Mouse (Mus musculus): Measurements from ENCODE around the gene Bud31. TPM values are rescaled to one million over a fixed set of nuclear protein-coding genes. Genes with fewer than 3 reads are reported as not detected.

The Bud31 gene
- total and polyA plus RNA-seq, 3 experiments = 155 to 282 (median 211) TPM

GRCm38 (mm10) chr5:145164710-145165109, 24.5 kb downstream of the Bud31 start:
- Histone ChIP-seq H3K79me2 (replicated peaks; ENCODE audit: control insufficient read depth, extremely low read depth, insufficient read depth, poor library complexity, severe bottlenecking) (peaks cover 34% of the 10 kb centered on the region), H3K4me1 (ENCODE audit: control insufficient read depth in 1 of 2, insufficient read depth in 2 of 2) (peaks cover 4 to 16% of the 10 kb centered on the region in 2 experiments), H3K4me2 (ENCODE audit: insufficient read depth, low read depth, poor library complexity, severe bottlenecking) (no peak overlapping the region), H3K27ac (ENCODE audit: insufficient read depth, low read depth) (no peak overlapping the region), H3K9me3 (replicated peaks; ENCODE audit: low read length) (no peaks in the 10 kb centered on the region), H3K9ac (ENCODE audit: insufficient read depth, low read depth) (no peak overlapping the region), H3K36me3 (replicated peaks in 1 of 2; ENCODE audit: control insufficient read depth in 1 of 2, insufficient read depth in 1 of 2, low read length in 1 of 2) (peaks cover 41 to 56% of the 10 kb centered on the region in 2 experiments), H3K27me3 (replicated peaks) (no peaks in the 10 kb centered on the region), H3K4me3 (replicated peaks in 1 of 3; ENCODE audit: low read depth in 2 of 3, low read length in 2 of 3, poor library complexity in 1 of 3) (no peak overlapping the region)
- dilution Hi-C loops (cut with MboI; ENCODE audit: extremely low pct_ligation_motif_present, extremely low pct_unique_long_range_greater_than_20kb, low sequenced_read_pairs) (no loop called here), in situ Hi-C loops (cut with MboI; ENCODE audit: low pct_ligation_motif_present, low pct_unique_long_range_greater_than_20kb, low sequenced_read_pairs) (no loop called here)
- no peak for DNase-seq (ENCODE audit: extremely low read depth)
- TF ChIP-seq ZNF384 (IDR thresholded peaks at IDR 0.05; ENCODE audit: low read depth, low read length) (no peak), JUND (conservative IDR thresholded peaks at IDR 0.05; ENCODE audit: low read depth, low read length) (no peak), NELFE (IDR thresholded peaks at IDR 0.05; ENCODE audit: low read depth, low read length) (no peak), KAT2A (IDR thresholded peaks at IDR 0.05; ENCODE audit: insufficient replicate concordance, low read length) (no peak), ZC3H11A (IDR thresholded peaks at IDR 0.05; ENCODE audit: low read depth, low read length) (no peak), SMC3 (IDR thresholded peaks at IDR 0.05; ENCODE audit: low read depth, low read length) (no peak), EP300 (IDR thresholded peaks at IDR 0.05; ENCODE audit: low read length) (no peak), MEF2A (IDR thresholded peaks at IDR 0.05; ENCODE audit: borderline replicate concordance, low read depth, low read length) (no peak), USF2 (conservative IDR thresholded peaks at IDR 0.05; ENCODE audit: low read depth, low read length) (no peak), IRF4 (IDR thresholded peaks at IDR 0.05; ENCODE audit: low read depth, low read length) (no peak)

GRCm38 (mm10) chr5:145165184-145165583, 25.0 kb downstream of the Bud31 start:
- Histone ChIP-seq H3K4me2 (ENCODE audit: insufficient read depth, low read depth, poor library complexity, severe bottlenecking) (no peak overlapping the region), H3K9ac (ENCODE audit: insufficient read depth, low read depth) (no peak overlapping the region), H3K27ac (ENCODE audit: insufficient read depth, low read depth) (no peak overlapping the region), H3K4me1 (ENCODE audit: control insufficient read depth in 1 of 2, insufficient read depth in 2 of 2) (peaks cover 4 to 19% of the 10 kb centered on the region in 2 experiments), H3K36me3 (replicated peaks in 1 of 2; ENCODE audit: control insufficient read depth in 1 of 2, insufficient read depth in 1 of 2, low read length in 1 of 2) (peaks cover 36 to 54% of the 10 kb centered on the region in 2 experiments), H3K27me3 (replicated peaks) (no peaks in the 10 kb centered on the region), H3K9me3 (replicated peaks; ENCODE audit: low read length) (no peaks in the 10 kb centered on the region), H3K79me2 (replicated peaks; ENCODE audit: control insufficient read depth, extremely low read depth, insufficient read depth, poor library complexity, severe bottlenecking) (peaks cover 37% of the 10 kb centered on the region), H3K4me3 (replicated peaks in 1 of 3; ENCODE audit: low read depth in 2 of 3, low read length in 2 of 3, poor library complexity in 1 of 3) (no peak overlapping the region)
- TF ChIP-seq SIN3A (IDR thresholded peaks at IDR 0.05; ENCODE audit: low read length) = no peak
- TF ChIP-seq TCF12 (IDR thresholded peaks at IDR 0.05; ENCODE audit: low read depth, low read length) = no peak
- no peak for TF ChIP-seq MEF2A (IDR thresholded peaks at IDR 0.05; ENCODE audit: borderline replicate concordance, low read depth, low read length)
- TF ChIP-seq JUND (conservative IDR thresholded peaks at IDR 0.05; ENCODE audit: low read depth, low read length) = no peak
- TF ChIP-seq NRF1 (IDR thresholded peaks at IDR 0.05; ENCODE audit: low read depth, low read length) = no peak
- TF ChIP-seq EP300 (IDR thresholded peaks at IDR 0.05; ENCODE audit: low read length) = no peak
- no peak for TF ChIP-seq CHD2 (IDR thresholded peaks at IDR 0.05; ENCODE audit: low read length)
- no peak for TF ChIP-seq ETS1 (conservative IDR thresholded peaks at IDR 0.05; ENCODE audit: low read depth, low read length)
- TF ChIP-seq ZMIZ1 (IDR thresholded peaks at IDR 0.05; ENCODE audit: low read depth, low read length) = no peak
- TF ChIP-seq E2F4 (IDR thresholded peaks at IDR 0.05; ENCODE audit: insufficient replicate concordance, low read depth, low read length) = no peak
- no peak for TF ChIP-seq KAT2A (IDR thresholded peaks at IDR 0.05; ENCODE audit: insufficient replicate concordance, low read length)
- TF ChIP-seq RAD21 (IDR thresholded peaks at IDR 0.05; ENCODE audit: low read depth, low read length) = no peak
- TF ChIP-seq ZNF384 (IDR thresholded peaks at IDR 0.05; ENCODE audit: low read depth, low read length) = no peak
- no peak for TF ChIP-seq ZC3H11A (IDR thresholded peaks at IDR 0.05; ENCODE audit: low read depth, low read length)
- no peak for TF ChIP-seq ELF1 (IDR thresholded peaks at IDR 0.05; ENCODE audit: low read depth, low read length)
- TF ChIP-seq MAX (IDR thresholded peaks at IDR 0.05; ENCODE audit: low read length) = no peak
- TF ChIP-seq PAX5 (IDR thresholded peaks at IDR 0.05; ENCODE audit: low read length) = no peak
- no peak for TF ChIP-seq HCFC1 (IDR thresholded peaks at IDR 0.05; ENCODE audit: low read depth, low read length)
- TF ChIP-seq SMC3 (IDR thresholded peaks at IDR 0.05; ENCODE audit: low read depth, low read length) = no peak
- TF ChIP-seq MAFK (IDR thresholded peaks at IDR 0.05; ENCODE audit: insufficient replicate concordance, low read length) = no peak
- in situ Hi-C loops (cut with MboI; ENCODE audit: low pct_ligation_motif_present, low pct_unique_long_range_greater_than_20kb, low sequenced_read_pairs) (no loop called here), dilution Hi-C loops (cut with MboI; ENCODE audit: extremely low pct_ligation_motif_present, extremely low pct_unique_long_range_greater_than_20kb, low sequenced_read_pairs) (no loop called here)
- DNase-seq (ENCODE audit: extremely low read depth) = no peak
